Mouse (Mus musculus) CH12.LX (cell line): ENCODE results near the gene Gins3. TPM values are rescaled to one million over a fixed set of nuclear protein-coding genes. Genes with fewer than 3 reads are reported as not detected.
A peak's percentile ranks its signal among the peaks of the same experiment; 100 is the strongest.

Experiments used
- DNase-seq: peaks from one replicate; pipeline ENCODE4 v3.0.0-alpha.2; 2013; ENCODE audit errors: extremely low read depth
- H3K27ac ChIP-seq: 2 replicates; pipeline ENCODE4 v1.5.1; 2012; ENCODE audit warnings: low read depth, mild to moderate bottlenecking, control low read depth, moderate library complexity; ENCODE audit not compliant: insufficient read depth
- H3K27me3 ChIP-seq: replicated peaks from 2 replicates; pipeline ENCODE3; 2012; ENCODE audit warnings: inconsistent platforms
- H3K36me3 ChIP-seq, 2 experiments: replicated peaks in 1 of 2; 2 replicates each; pipeline versions ENCODE3 to v1.6.1; 2012; ENCODE audit warnings: inconsistent platforms in 1 of 2, low read length in 1 of 2, mild to moderate bottlenecking in 1 of 2, mixed read lengths in 1 of 2, moderate library complexity in 1 of 2; ENCODE audit not compliant: control insufficient read depth in 1 of 2, insufficient read depth in 1 of 2
- H3K4me1 ChIP-seq, 2 experiments: 2 replicates each; pipeline ENCODE4 v1.6.1; 2012; ENCODE audit warnings: inconsistent platforms in 1 of 2, moderate library complexity in 1 of 2; ENCODE audit not compliant: insufficient read depth in 2 of 2, control insufficient read depth in 1 of 2
- H3K4me2 ChIP-seq: 2 replicates; pipeline ENCODE4 v1.6.1; 2012; ENCODE audit warnings: low read depth, mild to moderate bottlenecking, control low read depth; ENCODE audit not compliant: poor library complexity, insufficient read depth, severe bottlenecking
- H3K4me3 ChIP-seq, 3 experiments: fragments of 150-350 bp in 1 of 3; sonication (generic) in 1 of 3; replicated peaks in 1 of 3; 2 replicates each; pipeline versions ENCODE3 to v1.5.1; 2011 to 2012; ENCODE audit warnings: low read depth in 2 of 3, low read length in 2 of 3, mild to moderate bottlenecking in 2 of 3, moderate library complexity in 2 of 3, control low read depth in 1 of 3, improper control_type of control experiment in 1 of 3, inconsistent platforms in 1 of 3, mixed read lengths in 1 of 3; ENCODE audit not compliant: poor library complexity in 1 of 3
- H3K79me2 ChIP-seq: replicated peaks from 2 replicates; pipeline ENCODE4 v1.6.1; 2012; ENCODE audit warnings: mild to moderate bottlenecking, moderate library complexity; ENCODE audit not compliant: control insufficient read depth, poor library complexity, insufficient read depth, severe bottlenecking; ENCODE audit errors: extremely low read depth
- H3K9ac ChIP-seq: 2 replicates; pipeline ENCODE4 v1.6.1; 2012; ENCODE audit warnings: low read depth, mild to moderate bottlenecking, control low read depth, moderate library complexity; ENCODE audit not compliant: insufficient read depth
- H3K9me3 ChIP-seq: replicated peaks from 2 replicates; pipeline ENCODE3; 2012; ENCODE audit warnings: low read length, inconsistent platforms, mixed read lengths
- CHD1 ChIP-seq: IDR thresholded peaks from 2 replicates; pipeline ENCODE4 v1.6.1; 2012; ENCODE audit warnings: low read depth, low read length, improper control_type of control experiment, inconsistent platforms
- CHD2 ChIP-seq: IDR thresholded peaks from 2 replicates; pipeline ENCODE4 v1.6.1; 2011; ENCODE audit warnings: low read length, improper control_type of control experiment
- CTCF ChIP-seq, 2 experiments: IDR thresholded peaks in 1 of 2; conservative IDR thresholded peaks in 1 of 2; 2 replicates each; pipeline ENCODE4 v1.5.1; 2011 to 2012; ENCODE audit warnings: low read depth in 2 of 2, low read length in 2 of 2, improper control_type of control experiment in 1 of 2, inconsistent platforms in 1 of 2, mild to moderate bottlenecking in 1 of 2, moderate library complexity in 1 of 2
- E2F4 ChIP-seq: IDR thresholded peaks from 2 replicates; pipeline ENCODE4 v1.6.1; 2011; ENCODE audit warnings: low read depth, low read length, improper control_type of control experiment; ENCODE audit not compliant: insufficient replicate concordance
- GABPA ChIP-seq: IDR thresholded peaks from 2 replicates; pipeline ENCODE4 v1.6.1; 2012; ENCODE audit warnings: low read depth, low read length, improper control_type of control experiment, inconsistent platforms; ENCODE audit not compliant: insufficient replicate concordance
- KAT2A ChIP-seq: IDR thresholded peaks from 2 replicates; pipeline ENCODE4 v1.6.1; 2012; ENCODE audit warnings: low read length, improper control_type of control experiment, inconsistent platforms; ENCODE audit not compliant: insufficient replicate concordance
- MAX ChIP-seq: IDR thresholded peaks from 2 replicates; pipeline ENCODE4 v1.6.1; 2011; ENCODE audit warnings: low read length, improper control_type of control experiment
- MAZ ChIP-seq: IDR thresholded peaks from 2 replicates; pipeline ENCODE4 v1.6.1; 2012; ENCODE audit warnings: low read depth, mild to moderate bottlenecking, inconsistent platforms, low read length, improper control_type of control experiment, moderate library complexity
- MXI1 ChIP-seq: IDR thresholded peaks from 2 replicates; pipeline ENCODE4 v1.6.1; 2011; ENCODE audit warnings: mild to moderate bottlenecking, low read depth, low read length, improper control_type of control experiment
- NELFE ChIP-seq: IDR thresholded peaks from 2 replicates; pipeline ENCODE4 v1.6.1; 2011; ENCODE audit warnings: low read depth, low read length, improper control_type of control experiment
- NRF1 ChIP-seq: IDR thresholded peaks from 2 replicates; pipeline ENCODE4 v1.6.1; 2014; ENCODE audit warnings: low read depth, mild to moderate bottlenecking, inconsistent platforms, low read length, improper control_type of control experiment, moderate library complexity
- RAD21 ChIP-seq: IDR thresholded peaks from 2 replicates; pipeline ENCODE4 v1.6.1; 2011; ENCODE audit warnings: low read depth, mild to moderate bottlenecking, low read length, improper control_type of control experiment, moderate library complexity
- RCOR1 ChIP-seq: conservative IDR thresholded peaks from 2 replicates; pipeline ENCODE4 v1.6.1; 2012; ENCODE audit warnings: low read depth, mild to moderate bottlenecking, inconsistent platforms, low read length, improper control_type of control experiment
- SMC3 ChIP-seq: IDR thresholded peaks from 2 replicates; pipeline ENCODE4 v1.6.1; 2011; ENCODE audit warnings: low read depth, low read length, improper control_type of control experiment
- TCF12 ChIP-seq: IDR thresholded peaks from 2 replicates; pipeline ENCODE4 v1.6.1; 2014; ENCODE audit warnings: low read depth, mild to moderate bottlenecking, inconsistent platforms, low read length, improper control_type of control experiment
- ZKSCAN1 ChIP-seq: IDR thresholded peaks from 2 replicates; pipeline ENCODE4 v1.6.1; 2012; ENCODE audit warnings: low read depth, inconsistent platforms, low read length, improper control_type of control experiment, borderline replicate concordance
- ZNF384 ChIP-seq: IDR thresholded peaks from 2 replicates; pipeline ENCODE4 v1.6.1; 2012; ENCODE audit warnings: low read depth, low read length, improper control_type of control experiment, inconsistent platforms
- dilution Hi-C: fragments of 300-500 bp; cut with MboI; formaldehyde crosslinking; loops from 2 replicates; pipeline ENCODE4 v1.14.3; 2020; ENCODE audit warnings: low sequenced_read_pairs; ENCODE audit not compliant: extremely low pct_unique_long_range_greater_than_20kb, extremely low pct_ligation_motif_present
- in situ Hi-C: fragments of 300-500 bp; cut with MboI; formaldehyde crosslinking; loops from 3 replicates; pipeline ENCODE4 v1.14.3; 2019; ENCODE audit warnings: low sequenced_read_pairs, low pct_ligation_motif_present, low pct_unique_long_range_greater_than_20kb, mixed read lengths
- polyA plus RNA-seq: library from polyadenylated mRNA; unstranded; fragments of >175 nt; gene quantifications from 2 replicates; pipeline ENCODE4 v1.2.1, GENCODE M21; 2012; ENCODE audit warnings: low read depth; ENCODE audit not compliant: insufficient read length
- total RNA-seq, 2 experiments: library from RNA; depleted of rRNA; stranded (reverse); fragments of 300-350 nt in 1 of 2; fragments of >200 nt in 1 of 2; gene quantifications; 2 replicates each; pipeline ENCODE4 v1.2.3; 2012 to 2014

Gins3 gene
- total and polyA plus RNA-seq, 3 experiments: 10.4 to 18.0 (median 14.2) TPM

DNA sequence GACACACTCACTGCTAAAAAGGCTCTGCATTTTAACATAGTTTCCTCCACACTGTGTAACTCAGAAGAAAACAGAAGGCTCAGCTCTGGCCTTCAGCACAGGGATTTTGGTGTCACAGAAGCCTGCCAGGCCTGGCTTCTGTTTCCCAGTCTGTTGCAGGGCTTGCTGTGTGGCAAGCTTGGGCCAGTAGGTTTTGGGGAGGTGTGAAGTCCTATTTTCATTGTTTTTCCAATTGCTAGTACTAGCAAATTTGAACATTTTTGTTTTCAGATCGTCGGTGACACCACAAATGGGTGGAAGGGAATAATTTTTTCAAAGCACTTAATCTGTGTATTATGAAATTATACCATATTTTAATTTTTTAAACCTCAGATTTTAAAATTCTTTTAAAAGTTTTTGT, 13.2 kb upstream of the Gins3 start:
- Histone ChIP-seq H3K27ac (no peak overlapping the region), H3K36me3 (no peaks in the 10 kb centered on the region), H3K4me2 (no peak overlapping the region), H3K9me3 (no peaks in the 10 kb centered on the region), H3K9ac (no peak overlapping the region), H3K4me3 (no peak overlapping the region), H3K27me3 (peaks cover 8% of the 10 kb centered on the region), H3K4me1 (peaks cover 10 to 15% of the 10 kb centered on the region in 2 experiments), H3K79me2 (no peaks in the 10 kb centered on the region)
- TF ChIP-seq CHD1 (no peak), ZKSCAN1 (no peak), TCF12 (no peak), NELFE (no peak), NRF1 (no peak), MXI1 (no peak), MAX (no peak), CHD2 (no peak), GABPA (no peak), SMC3 (no peak)
- DNase-seq: no peak
- dilution Hi-C loops: no loop called here
- in situ Hi-C loops: no loop called here

DNA sequence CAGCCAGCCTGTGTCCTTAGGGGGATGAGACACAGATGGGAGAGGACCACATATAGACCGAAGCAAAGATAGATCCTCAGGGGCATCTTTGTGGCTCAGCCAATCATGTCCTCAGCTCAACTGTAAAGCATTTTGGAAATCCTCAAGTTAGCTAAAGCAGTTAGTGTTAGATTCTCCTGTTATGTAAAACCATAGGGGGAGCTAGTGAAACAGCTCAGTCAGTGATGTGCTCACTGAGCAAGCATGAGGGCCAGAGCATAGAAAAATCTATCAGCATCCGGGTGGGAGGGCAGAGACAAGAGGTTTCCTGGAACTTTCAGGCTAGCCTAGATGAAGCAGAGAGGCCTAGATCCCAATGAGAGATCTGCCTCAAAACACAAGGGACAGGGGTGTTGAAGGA, 8.4 kb upstream of the Gins3 start:
- in situ Hi-C loops: no loop called here
- no peak overlapping the region for H3K4me2 ChIP-seq
- no peaks in the 10 kb centered on the region for H3K36me3 ChIP-seq
- no peak overlapping the region for H3K9ac ChIP-seq
- no peak for DNase-seq
- TF ChIP-seq E2F4: no peak
- no peak for TF ChIP-seq ZNF384
- peak; percentile 16 for TF ChIP-seq RAD21
- TF ChIP-seq CHD2: no peak
- no peak for TF ChIP-seq ZKSCAN1
- no peak for TF ChIP-seq RCOR1
- TF ChIP-seq CTCF (conservative IDR thresholded peaks at IDR 0.05 in 1 of 2, IDR thresholded peaks at IDR 0.05 in 1 of 2; ENCODE audit: low read depth in 2 of 2, low read length in 2 of 2): peak in 1 of 2 experiments; percentile 44; a peak in 2 of 4 replicates
- TF ChIP-seq MAX: no peak
- no peak for TF ChIP-seq TCF12
- no peak for TF ChIP-seq NELFE
- no peak for TF ChIP-seq KAT2A
- no peak for TF ChIP-seq MAZ
- H3K4me1 ChIP-seq: 0 out of 4 replicates have a peak, but pooled peaks cover 0 to 3% of the 10 kb centered on the region in 2 experiments
- H3K9me3 ChIP-seq: no peaks in the 10 kb centered on the region
- dilution Hi-C loops: no loop called here
- H3K27ac ChIP-seq: no peak overlapping the region
- H3K27me3 ChIP-seq: peaks cover 6% of the 10 kb centered on the region
- no peaks in the 10 kb centered on the region for H3K79me2 ChIP-seq
- no peak overlapping the region for H3K4me3 ChIP-seq
